Mouse (Mus musculus) testis, postnatal 14 days (tissue): ENCODE measurements around the gene Mdm2.

Experiments used
- DNase-seq: peaks from one replicate; pipeline ENCODE4 v3.0.0; 2021; ENCODE audit warnings: low spot score

Mdm2 gene

GRCm38 (mm10) chr10:117696021-117696826 lies 14.3 kb downstream of the Mdm2 start:
- DNase-seq = no peak

DNA sequence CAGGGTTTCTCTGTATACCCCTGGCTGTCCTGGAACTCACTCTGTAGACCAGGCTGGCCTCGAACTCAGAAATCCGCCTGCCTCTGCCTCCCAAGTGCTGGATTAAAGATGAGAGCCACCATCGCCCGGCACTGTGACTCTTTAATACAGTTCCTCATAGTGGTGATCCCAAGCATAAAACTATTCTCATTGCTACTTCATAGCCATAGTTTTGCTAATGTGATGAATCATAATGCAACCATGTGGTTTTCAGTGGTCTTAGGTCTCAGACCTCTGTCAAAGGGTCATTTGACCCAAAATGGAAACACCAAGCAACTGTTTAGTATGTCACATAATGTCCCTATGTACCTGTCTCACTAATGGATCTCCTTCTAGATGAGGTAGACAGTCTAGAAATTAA lies 15.0 kb downstream of the Mdm2 start:
- no peak for DNase-seq

- DNase-seq = no peak
Measured at GRCm38 (mm10) chr10:117695027-117695426, 15.5 kb downstream of the Mdm2 start.

GRCm38 (mm10) chr10:117694255-117694953 lies 16.2 kb downstream of the Mdm2 start:
- no peak for DNase-seq

- DNase-seq = no peak
Measured at GRCm38 (mm10) chr10:117692953-117693352, 17.6 kb downstream of the Mdm2 start.

DNA sequence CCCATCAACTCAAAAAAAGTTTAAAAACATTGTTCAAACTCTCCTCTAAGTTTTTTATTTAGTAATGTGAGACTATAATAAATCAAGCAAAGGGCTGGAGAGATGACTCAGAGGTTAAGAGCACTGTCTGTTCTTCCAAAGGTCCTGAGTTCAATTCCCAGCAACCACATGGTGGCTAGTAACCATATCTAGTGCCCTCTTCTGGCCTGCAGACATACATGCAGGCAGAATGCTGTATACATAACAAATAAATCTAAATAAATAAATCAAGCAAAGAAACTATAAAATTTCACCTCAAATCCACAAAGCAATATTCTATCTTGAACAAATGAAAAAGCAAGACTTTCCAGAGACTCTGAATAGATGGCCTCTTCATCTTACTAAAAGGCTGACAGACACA lies 18.4 kb downstream of the Mdm2 start:
- no peak for DNase-seq

GRCm38 (mm10) chr10:117691389-117691968 lies 19.1 kb downstream of the Mdm2 start:
- DNase-seq = no peak

- DNase-seq = no peak
Measured at GRCm38 (mm10) chr10:117690770-117691296, 19.7 kb downstream of the Mdm2 start.

GRCm38 (mm10) chr10:117690101-117690352 lies 20.5 kb downstream of the Mdm2 start:
- no peak for DNase-seq

GRCm38 (mm10) chr10:117689297-117690100 lies 21.1 kb downstream of the Mdm2 start:
- no peak for DNase-seq

GRCm38 (mm10) chr10:117688204-117689151 lies 22.1 kb downstream of the Mdm2 start:
- DNase-seq = no peak

GRCm38 (mm10) chr10:117687577-117687976 lies 23.0 kb downstream of the Mdm2 start:
- DNase-seq = no peak

DNA sequence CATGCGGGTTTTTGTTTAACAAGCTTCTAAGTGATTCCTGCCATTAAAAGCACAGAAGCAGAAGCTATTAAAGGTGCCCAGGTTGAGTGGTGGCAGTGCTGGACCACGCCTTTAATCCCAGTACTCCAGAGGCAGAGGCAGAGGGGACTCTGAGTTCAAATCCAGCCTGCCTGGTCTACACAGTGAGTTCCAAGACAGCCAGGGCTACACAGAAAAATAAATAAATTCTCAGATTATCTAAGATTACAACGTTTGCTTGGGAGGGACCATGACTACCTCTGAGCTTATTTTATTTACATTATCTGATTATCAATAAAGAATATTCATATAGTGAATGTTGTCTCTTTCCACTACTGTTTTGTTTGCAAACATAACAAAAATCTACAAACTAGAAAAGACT lies 23.5 kb downstream of the Mdm2 start:
- no peak for DNase-seq

DNA sequence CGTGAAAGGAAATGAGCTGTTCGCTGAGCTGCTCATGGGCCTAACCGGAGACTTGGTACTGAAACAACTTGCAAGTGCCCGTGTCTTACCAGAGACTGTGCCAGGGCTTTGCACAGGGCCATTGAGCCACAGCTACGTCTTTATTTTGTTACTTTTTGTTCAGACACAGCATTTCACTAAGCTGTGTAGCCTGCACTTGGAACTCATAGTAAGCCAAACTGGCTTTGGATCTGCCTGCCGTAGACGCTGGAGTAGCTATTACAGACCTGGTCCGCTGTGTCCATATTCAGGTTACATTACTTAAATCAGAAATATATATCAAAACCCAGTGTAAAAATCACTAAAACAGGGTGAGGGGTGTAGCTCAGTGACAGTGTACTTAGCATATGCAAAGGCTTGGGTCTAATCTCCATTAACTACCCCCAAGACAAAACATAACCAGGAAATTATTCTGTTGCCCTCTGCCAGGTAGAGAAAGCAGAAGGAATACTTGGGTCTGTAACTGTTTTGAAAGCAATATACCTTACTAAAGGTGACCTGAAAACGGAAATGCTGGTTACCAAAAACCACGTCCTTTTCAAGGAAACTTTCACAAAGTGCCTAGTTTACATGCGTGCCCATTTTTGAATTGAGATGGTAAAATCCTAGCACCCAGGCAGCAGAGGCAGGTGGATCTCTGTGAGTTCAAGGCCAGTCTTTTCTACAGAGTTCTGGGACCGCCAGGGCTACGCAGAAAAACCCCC lies 24.5 kb downstream of the Mdm2 start:
- no peak for DNase-seq

GRCm38 (mm10) chr10:117685171-117685848 lies 25.2 kb downstream of the Mdm2 start:
- no peak for DNase-seq

DNA sequence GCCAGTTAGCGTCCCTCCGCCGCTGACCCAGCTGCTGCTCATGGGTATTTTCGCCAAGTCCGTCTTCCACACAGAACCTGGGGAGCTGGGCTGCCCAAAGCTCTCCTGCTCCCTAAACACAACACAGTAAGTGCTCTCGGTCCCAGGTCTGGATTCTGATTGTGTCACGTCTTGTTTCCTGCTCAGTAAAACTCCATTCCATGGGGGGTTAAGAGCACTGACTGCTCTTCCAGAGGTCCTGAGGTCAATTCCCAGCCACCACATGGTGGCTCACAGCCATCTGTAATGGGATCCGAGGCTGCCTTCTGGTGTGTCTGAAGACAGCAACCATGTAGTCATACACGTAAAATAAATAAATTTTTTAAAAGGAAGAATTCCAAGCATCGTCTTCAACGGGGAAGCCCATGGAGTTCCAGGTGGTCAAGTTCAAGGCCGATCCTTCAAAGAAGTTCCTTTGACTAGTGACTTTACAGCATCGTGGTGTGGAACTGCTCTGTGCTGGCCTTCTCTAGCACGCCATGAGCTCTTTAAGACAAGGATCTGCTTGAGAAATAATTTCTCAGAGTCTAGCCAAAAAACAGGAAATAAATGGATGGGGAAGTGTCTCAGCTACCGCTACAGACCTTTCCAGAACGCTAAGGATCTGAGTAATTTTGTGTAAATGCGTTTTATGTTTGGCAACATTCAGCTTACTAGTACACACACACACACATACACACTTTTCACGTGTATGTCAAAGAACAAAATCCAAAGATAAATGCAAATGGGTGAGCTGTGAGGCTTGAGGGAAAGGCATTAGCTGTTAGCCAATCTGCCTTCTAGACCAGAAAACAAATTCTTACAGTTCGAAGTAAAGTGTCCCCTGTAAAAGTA lies 26.0 kb downstream of the Mdm2 start:
- DNase-seq = no peak

DNA sequence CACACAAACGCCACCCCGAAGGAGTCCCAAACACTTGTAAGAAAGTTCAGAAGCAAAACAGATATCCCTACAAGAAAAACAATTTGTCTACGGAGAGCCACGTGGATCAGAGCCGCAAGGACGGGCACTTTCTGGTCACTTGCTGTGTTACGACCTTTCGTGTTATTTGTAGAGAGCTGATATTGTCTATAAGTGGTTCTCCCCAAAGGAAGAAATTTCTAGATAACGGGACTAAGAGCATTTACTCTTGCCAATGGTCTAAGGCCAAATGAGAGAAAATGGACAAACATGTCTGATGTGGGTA lies 26.9 kb downstream of the Mdm2 start:
- no peak for DNase-seq

DNA sequence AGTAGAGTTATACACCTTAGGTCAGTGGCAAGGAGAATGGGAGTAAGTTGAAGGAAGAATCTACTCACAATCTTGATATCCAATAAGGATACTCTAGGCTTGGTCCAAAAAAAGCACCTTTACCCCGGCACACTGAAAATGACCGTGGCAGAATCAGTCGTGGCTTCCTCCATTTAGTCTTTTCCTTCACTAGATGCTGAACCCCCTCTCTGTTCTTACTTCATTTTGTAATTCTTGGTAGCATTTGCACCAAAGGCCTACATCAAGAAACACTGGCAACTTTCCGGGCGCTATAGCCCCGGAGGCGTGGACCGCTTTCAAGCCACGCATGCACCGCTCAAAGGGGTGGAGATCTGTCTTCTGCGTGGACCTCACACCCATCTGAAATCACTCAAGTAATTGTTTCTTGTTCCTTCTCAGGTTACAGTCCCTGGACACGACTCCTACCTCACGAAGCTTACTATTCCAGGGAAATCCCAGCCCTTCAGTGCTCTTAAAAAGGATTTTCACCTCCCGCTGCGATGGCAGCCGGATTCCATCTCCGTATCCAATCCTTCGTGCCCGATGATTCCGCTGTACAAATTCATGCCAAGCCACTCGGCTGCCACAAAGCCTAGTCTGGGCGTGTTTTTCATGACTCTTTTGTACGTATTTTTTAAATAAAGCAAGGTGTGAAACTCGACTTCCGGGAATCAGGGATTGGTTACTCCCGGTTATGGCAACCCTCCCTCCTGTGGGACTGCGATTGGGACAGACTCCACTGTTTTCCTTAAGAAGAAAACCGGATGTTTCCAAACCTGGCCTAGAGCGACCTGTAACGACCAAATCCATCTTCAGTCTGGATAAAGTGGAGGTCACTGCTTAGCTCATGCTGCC lies 27.5 kb downstream of the Mdm2 start:
- DNase-seq = no peak
